Mouse (Mus musculus) thymus, adult 2 months (tissue): ENCODE data around the gene Nipal3.

Source experiments
- CTCF ChIP-seq: fragments of 200-500 bp; IDR thresholded peaks from 2 replicates; pipeline ENCODE4 v1.5.1; 2012; ENCODE audit warnings: mild to moderate bottlenecking, control low read depth, low read length, moderate library complexity, borderline replicate concordance; ENCODE audit not compliant: control insufficient read depth, poor library complexity, insufficient read depth; ENCODE audit errors: extremely low read depth
- POLR2A ChIP-seq: fragments of 200-500 bp; IDR thresholded peaks from 2 replicates; pipeline ENCODE4 v1.6.1; 2012; ENCODE audit warnings: mild to moderate bottlenecking, low read length, control low read depth, moderate library complexity; ENCODE audit not compliant: control insufficient read depth, poor library complexity, insufficient read depth; ENCODE audit errors: extremely low read depth

DNA sequence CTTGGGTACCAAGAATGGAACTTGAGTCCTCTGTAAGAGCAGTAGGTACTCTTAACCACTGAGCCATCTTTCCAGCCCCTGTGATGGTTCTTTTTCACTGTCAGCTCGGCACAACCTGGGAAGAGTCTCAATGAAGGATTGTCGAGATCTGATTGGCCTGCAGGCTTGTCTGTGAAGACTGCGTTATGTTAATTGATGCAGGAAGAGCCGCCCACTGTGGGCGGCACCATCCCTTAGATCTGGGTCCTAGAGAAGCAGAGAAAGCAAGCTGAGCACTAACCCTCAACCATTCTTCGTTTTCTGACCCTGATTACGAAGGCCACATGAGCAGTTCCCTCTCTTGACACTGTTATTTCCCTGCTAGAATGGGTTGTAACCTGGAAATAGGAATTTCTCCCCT is 5.6 kb downstream of the Nipal3 start:
- TF ChIP-seq CTCF (no peak), POLR2A (no peak)
